Mouse (Mus musculus) adrenal gland, adult 18-20 months (tissue): ENCODE data around the gene Sept8. TPM values are rescaled to one million over a fixed set of nuclear protein-coding genes. Genes with fewer than 3 reads are reported as not detected.

Experiments
- DNase-seq, 2 experiments: peaks; one replicate each; pipeline ENCODE4 v3.0.0; 2021 to 2022; ENCODE audit warnings: low spot score in 2 of 2
- long read RNA-seq, 2 experiments: library from polyadenylated mRNA; stranded (forward); transcript quantifications; one replicate each; pipeline ENCODE4 v2.0.0; 2021
- total RNA-seq, 2 experiments: library from RNA; stranded (reverse); gene quantifications; 1 replicate in 1 of 2; 2 replicates in 1 of 2; pipeline ENCODE4 v1.2.3; 2021

Sept8 gene
- 10 to 100 TPM; 28.9 to 32.1 TPM for total RNA-seq
- long read RNA-seq, experiment 1, full-length matches to known transcripts: 6 of 16 reads
- long read RNA-seq, experiment 1, partial matches to known transcripts: 2 of 16 reads
- long read RNA-seq, experiment 1, other reads (novel, unspliced or antisense): 8 of 16 reads
- long read RNA-seq, experiment 2, full-length matches to known transcripts: 18 of 33 reads
- long read RNA-seq, experiment 2, partial matches to known transcripts: 3 of 33 reads
- long read RNA-seq, experiment 2, other reads (novel, unspliced or antisense): 12 of 33 reads

- peak; percentile 62 to 71 for DNase-seq
These were observed at the start of gene Sept8 for GRCm38 (mm10) chr11:53519207-53520121. Sept8 (plus strand) TSS chr11:53519257.

DNA sequence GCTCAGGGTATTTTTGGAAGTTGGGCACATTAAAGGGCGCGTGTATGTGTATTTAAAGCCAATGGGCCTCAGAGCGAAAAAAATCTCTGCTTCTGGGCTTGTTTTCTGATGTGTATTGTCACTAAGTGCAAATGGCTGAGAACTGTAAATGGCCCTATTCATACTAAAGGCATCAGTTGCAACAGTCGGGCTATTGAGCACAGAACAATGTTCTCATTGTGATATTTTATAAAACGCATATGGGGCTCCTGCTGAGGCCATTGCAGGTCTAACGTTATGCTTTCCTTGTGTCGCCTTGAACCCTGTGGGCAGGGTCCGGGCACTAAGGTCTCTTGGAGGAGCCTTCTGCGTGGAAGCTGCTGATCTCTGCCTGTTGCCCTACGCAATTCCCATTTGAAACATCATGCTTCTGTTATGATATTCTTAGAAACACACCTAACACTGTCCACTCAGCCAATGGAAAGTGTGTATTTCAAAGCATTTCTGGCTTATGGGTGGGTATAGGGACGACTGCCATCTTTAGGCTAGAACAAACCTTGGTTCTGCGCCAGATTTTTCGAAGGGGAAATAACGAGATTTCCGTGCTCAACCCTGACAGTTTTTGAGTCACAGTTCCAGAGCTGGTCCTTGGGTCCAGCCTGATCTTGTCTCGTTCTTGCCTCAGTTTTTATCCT lies 49.6 kb upstream of the Sept8 start:
- DNase-seq: no peak

DNA sequence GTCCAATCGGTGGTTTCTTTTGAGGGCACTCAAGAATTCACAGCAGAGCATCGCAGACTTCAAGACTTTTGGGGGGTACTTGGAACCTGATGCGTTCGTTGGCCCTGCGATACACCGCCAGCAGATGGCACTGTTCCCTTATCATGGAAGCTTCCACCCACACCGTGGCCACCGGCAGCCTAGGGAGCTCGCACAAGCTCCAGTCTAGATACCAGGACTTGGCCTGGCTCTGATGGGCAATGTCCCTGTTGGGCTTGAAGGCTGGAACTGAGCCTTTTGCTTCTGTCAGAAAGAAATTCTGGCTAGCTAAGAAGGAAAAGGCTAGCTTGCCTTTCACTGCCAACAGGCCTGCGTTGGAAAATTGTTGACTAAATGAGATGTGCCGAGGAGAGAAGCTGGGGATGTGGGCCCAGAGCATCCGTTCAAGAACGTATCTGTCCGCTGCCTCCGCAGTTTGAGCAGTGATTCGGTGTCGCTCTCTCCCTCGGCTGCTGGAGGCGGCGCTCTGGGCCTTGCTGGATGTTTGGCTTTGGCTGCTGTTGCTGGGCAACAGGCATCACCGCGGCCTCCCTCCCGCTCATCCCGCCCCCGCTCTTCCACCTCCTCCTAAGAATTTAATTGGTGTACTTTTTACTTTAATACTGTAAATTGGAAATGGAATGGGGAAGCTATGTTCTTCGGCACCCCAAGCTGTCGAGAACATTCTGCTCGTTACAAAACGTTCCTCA lies 48.9 kb upstream of the Sept8 start, which contains the start of gene Gm9837:
TSS of gene Gm9837 (minus strand) at position 512 of the 728 bp plus-strand sequence.
- peak; percentile 91 to 92 for DNase-seq

GRCm38 (mm10) chr11:53472709-53473108 lies 46.3 kb upstream of the Sept8 start:
- DNase-seq: no peak

DNA sequence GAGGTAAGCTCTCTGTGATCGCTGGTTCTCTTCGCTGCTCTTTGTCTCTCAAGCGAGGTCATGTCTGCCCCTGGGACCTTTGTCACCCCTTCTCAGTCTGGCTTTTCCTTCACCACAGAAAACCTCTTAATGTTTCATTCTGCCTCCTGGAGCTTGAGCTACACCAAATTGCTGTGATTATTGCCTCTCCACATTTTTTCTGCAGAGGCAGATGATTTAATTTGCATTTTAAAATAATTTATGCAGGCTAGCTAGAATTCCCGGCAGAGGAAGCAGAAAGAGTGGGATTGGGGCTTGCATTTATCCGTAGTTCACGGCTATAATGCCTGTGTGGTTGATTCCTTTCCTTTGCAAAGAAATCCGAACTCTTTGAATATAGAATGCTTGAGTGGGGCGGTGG lies 43.4 kb upstream of the Sept8 start:
- DNase-seq: no peak

DNA sequence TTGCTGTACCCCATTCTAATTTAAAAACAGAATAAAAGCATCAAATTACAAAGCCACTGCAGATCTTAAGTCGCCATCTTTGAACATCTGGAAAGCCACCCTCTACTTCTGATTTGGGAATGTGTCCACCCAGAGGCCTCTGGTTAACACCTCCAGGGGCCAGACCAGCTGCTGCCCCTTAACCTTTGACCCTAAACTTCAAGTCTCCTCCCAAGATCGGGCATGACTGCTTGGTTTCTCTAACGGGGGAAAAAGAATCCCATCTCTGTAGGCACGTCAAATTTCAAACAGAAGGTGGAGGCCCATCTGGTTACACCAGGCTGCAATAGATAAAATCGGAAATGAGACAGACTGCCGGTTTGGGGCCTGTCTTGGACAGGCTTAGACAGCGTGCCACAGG lies 41.2 kb upstream of the Sept8 start:
- DNase-seq: no peak

GRCm38 (mm10) chr11:53478383-53479170 lies 40.5 kb upstream of the Sept8 start:
- no peak for DNase-seq

- no peak for DNase-seq
These were observed 39.8 kb upstream of the Sept8 start for GRCm38 (mm10) chr11:53479171-53479782.

- peak in 1 of 2 experiments; percentile 40 for DNase-seq
These were observed 39.2 kb upstream of the Sept8 start, which contains the start of the genes Gm9945 and Sowaha for GRCm38 (mm10) chr11:53479783-53480301. Gm9945 (plus strand) TSS chr11:53480166. Sowaha (minus strand) TSS chr11:53480274.

GRCm38 (mm10) chr11:53481088-53481730 lies 37.8 kb upstream of the Sept8 start:
- no peak for DNase-seq

DNA sequence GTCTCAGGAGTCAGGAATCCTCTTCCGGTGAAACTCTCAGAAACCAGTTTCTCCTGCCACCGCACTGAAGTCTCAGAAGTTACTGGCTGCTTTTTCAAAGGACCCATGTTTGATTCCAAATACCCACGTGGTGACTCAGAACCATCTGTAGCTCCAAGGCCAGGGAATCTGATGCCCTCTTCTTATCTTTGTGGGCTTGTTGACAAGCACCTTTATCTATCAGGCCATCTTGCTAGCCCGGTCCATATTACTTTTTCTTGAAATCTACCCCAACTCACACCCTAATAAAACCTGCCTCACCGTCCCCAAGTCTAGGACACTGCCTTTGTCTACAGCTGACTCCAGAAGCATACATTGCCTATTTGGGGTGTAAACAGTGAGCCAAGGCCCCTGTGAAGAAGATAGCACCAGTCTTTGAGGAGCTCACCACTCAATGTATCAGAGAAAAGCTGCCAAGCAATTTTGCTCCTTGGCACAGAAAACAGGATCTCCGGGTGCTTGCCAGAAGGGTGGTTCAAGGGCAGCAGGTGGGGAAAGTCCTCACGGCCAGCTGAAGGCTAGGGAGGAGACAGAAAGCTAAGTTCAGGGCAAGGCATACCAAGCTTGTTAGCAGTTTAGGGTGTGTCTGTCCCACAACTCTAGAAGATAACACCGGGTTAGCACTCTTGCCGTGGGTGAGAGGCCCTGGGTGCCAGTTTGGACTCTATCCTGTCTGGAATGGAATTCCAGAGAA lies 35.7 kb upstream of the Sept8 start:
- no peak for DNase-seq

DNA sequence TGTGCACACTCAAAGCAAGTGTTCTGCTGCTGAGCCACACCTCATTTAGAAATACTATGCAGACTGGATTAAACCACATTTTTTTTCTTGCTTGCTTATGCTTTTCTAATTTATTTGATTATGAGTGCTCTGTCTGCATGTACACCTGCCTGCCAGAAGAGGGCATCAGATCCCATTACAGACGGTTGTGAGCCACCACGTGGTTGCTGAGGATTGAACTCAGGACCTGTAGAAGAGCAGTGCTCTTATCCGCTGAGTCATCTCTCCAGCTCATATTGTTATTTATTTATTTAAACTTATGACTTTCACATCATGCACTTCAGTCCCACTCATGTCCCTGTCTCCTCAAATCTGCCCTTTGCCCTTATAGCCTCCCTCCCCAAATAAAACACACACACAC lies 33.3 kb upstream of the Sept8 start:
- DNase-seq: no peak

DNA sequence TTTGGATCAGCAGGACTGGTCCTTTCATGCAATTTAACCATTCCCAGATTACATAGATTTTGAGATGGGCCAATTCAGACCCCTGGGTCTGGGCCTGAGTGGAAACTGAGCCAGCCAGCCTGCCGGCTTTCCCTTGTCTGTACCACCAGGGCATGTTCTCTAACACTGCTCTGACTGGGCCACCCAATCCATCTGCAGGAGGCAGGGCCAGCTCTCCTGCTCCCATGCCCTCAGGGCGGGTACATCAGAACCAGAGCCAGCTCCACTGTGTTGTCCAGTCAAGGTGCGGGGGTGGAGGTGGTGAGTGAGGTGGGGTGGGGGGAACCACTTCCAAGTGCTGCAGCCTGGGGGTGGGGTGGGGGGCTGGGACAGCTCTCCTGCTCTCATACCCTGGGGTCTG lies 32.7 kb upstream of the Sept8 start:
- no peak for DNase-seq

DNA sequence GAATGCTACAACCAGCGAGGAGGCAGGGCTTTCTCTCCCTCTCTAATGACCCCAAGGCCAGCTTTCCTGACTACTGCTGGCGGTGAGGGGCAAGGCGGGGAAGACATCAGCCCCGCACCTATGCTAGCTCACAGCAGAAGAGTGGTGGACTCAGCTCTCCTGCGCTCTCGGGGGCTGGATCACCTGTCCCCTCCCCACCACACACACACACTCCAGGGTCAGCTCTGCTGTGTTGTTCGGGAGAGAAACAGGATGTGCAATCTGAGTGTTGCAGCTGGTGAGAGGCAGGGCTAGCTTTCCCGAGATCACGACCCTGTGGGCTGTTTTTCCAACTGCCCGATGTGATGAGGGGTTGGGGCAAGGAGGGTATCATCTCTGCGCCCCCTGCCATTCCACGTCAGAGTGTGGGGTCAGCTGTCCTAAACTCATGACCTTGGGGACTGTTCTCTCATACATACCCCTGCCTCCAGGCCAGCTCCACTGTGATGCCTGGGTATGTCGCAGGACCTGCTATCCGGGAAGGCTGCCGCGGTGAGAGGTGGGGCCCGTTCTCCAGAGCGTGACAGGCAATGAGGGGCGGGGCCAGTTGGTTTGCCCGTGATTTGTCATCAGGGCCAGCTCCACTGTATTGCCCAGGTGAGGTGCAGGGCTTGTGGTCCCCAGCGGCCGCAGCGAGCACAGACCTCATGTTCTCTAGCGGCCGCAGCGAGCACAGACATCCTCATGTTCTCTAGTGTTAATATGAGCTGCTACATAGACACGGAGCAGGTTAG lies 32.0 kb upstream of the Sept8 start:
- DNase-seq: no peak

- DNase-seq: no peak
These were observed 30.1 kb upstream of the Sept8 start for GRCm38 (mm10) chr11:53489007-53489406.

DNA sequence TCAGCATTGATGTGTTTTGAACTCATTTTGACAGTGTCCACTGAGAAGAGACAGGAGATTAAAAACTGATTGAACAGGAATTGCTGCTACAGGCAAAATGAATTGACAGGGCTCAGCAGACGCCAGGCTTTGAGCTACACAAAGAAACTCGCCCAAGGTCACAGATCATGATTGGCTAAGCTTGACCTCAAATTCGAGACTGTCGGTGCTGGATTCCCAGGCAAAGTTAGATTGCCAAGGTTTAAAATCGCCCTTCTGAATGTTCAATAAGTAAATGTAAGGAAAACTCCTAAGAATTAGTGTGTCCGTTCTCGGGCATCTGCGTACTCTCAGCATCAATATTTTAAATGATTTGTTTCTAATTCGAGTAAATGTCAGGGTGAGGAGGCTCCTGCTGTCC lies 29.6 kb upstream of the Sept8 start:
- DNase-seq: no peak

GRCm38 (mm10) chr11:53491954-53492401 lies 27.1 kb upstream of the Sept8 start:
- DNase-seq: no peak
